Mouse (Mus musculus): Measurements from ENCODE around the gene Zfp777. TPM values are rescaled to one million over a fixed set of nuclear protein-coding genes. Genes with fewer than 3 reads are reported as not detected.

Gene Zfp777
- 14.9 and 15.9 TPM in 2 replicates for polyA plus RNA-seq (2015; fragmentation: Nextera tagmentation; extraction: Ambion mirVana)

GRCm38 (mm10) chr6:48048426-48049272 lies at the start of gene Zfp777:
TSS of gene Zfp777 (minus strand) at chr6:48048911.

GRCm38 (mm10) chr6:48086471-48086878 lies 37.8 kb upstream of the Zfp777 start, which contains the start of gene Zfp746:
TSS of gene Zfp746 (minus strand) at chr6:48086593.

Small RNAs within 50 kb of the gene (microRNA-seq; reads per million reads assigned to microRNA genes)
- not detected for gene Gm24563

Other genes starting within 250 kb of the Zfp777 start
- 88.8 and 91.4 TPM in 2 replicates for gene Pdia4, start 235.5 kb downstream of the Zfp777 start, polyA plus RNA-seq (2015; fragmentation: Nextera tagmentation; extraction: Ambion mirVana)
- 7.9 and 8.2 TPM in 2 replicates for gene Zfp786, start 218.0 kb downstream of the Zfp777 start, polyA plus RNA-seq (2015; fragmentation: Nextera tagmentation; extraction: Ambion mirVana)
- gene Zfp398, start 213.2 kb downstream of the Zfp777 start, polyA plus RNA-seq (2015; fragmentation: Nextera tagmentation; extraction: Ambion mirVana) = 12.8 and 14.3 TPM in 2 replicates
- gene Zfp282, start 171.7 kb downstream of the Zfp777 start, polyA plus RNA-seq (2015; fragmentation: Nextera tagmentation; extraction: Ambion mirVana) = 15.9 and 17.0 TPM in 2 replicates
- gene Zfp212, start 128.4 kb downstream of the Zfp777 start, polyA plus RNA-seq (2015; fragmentation: Nextera tagmentation; extraction: Ambion mirVana) = 10.8 and 12.1 TPM in 2 replicates
- gene Zfp956, start 95.5 kb downstream of the Zfp777 start, polyA plus RNA-seq (2015; fragmentation: Nextera tagmentation; extraction: Ambion mirVana) = 20.8 and 27.3 TPM in 2 replicates
- 16.3 and 17.9 TPM in 2 replicates for gene Zfp746, start 37.7 kb upstream of the Zfp777 start, polyA plus RNA-seq (2015; fragmentation: Nextera tagmentation; extraction: Ambion mirVana)

All from neural tube, postnatal 0 days (tissue).